Mouse (Mus musculus): ENCODE results near the gene Fam19a1. TPM values are rescaled to one million over a fixed set of nuclear protein-coding genes. Genes with fewer than 3 reads are reported as not detected.

Fam19a1 gene
- total RNA-seq, 2 experiments from 2014 or later, result 68.1 to 70.5 TPM

Other genes with a start within 250 kb of the Fam19a1 start
- gene 1700123L14Rik, start 53.1 kb downstream of the Fam19a1 start, total RNA-seq (2021), result not detected

Data from layer of hippocampus, postnatal 36 days (tissue).